Mouse (Mus musculus) brain, embryonic 14.5 days (tissue): ENCODE results near the gene Hoxb5. TPM values are rescaled to one million over a fixed set of nuclear protein-coding genes. Genes with fewer than 3 reads are reported as not detected.

Experiments
- DNase-seq: peaks from one replicate; pipeline ENCODE4 v3.0.0-alpha.2; 2011; ENCODE audit warnings: low read depth
- CTCF ChIP-seq: fragments of 200-500 bp; IDR thresholded peaks from 2 replicates; pipeline ENCODE4 v1.5.1; 2012; ENCODE audit warnings: inconsistent platforms, mild to moderate bottlenecking, moderate library complexity, borderline replicate concordance; ENCODE audit not compliant: insufficient read depth, insufficient read length; ENCODE audit errors: extremely low read depth
- POLR2A ChIP-seq: fragments of 200-500 bp; IDR thresholded peaks from 2 replicates; pipeline ENCODE4 v1.6.1; 2012; ENCODE audit warnings: mild to moderate bottlenecking, inconsistent platforms, borderline replicate concordance; ENCODE audit not compliant: poor library complexity, insufficient read depth, insufficient read length, severe bottlenecking; ENCODE audit errors: extremely low read depth
- polyA plus RNA-seq: library from polyadenylated mRNA; depleted of rRNA; stranded (reverse); fragments of >200 nt; gene quantifications from 2 replicates; pipeline ENCODE4 v1.2.3, GENCODE M21; 2012

The Hoxb5 gene
- polyA plus RNA-seq, 1 experiment: 43.9 TPM

GRCm38 (mm10) chr11:96293302-96293921 is 9.7 kb upstream of the Hoxb5 start:
- DNase-seq: no peak
- no peak for TF ChIP-seq POLR2A
- no peak for TF ChIP-seq CTCF

GRCm38 (mm10) chr11:96294245-96295091 is 8.7 kb upstream of the Hoxb5 start:
- peak; percentile 85 for TF ChIP-seq CTCF
- no peak for TF ChIP-seq POLR2A
- DNase-seq: peak; percentile 86

- TF ChIP-seq CTCF (no peak), POLR2A (no peak)
- no peak for DNase-seq
Measured at GRCm38 (mm10) chr11:96295092-96295835, 7.9 kb upstream of the Hoxb5 start.

- peak; percentile 3; the same call in 1 of the 2 replicates for TF ChIP-seq CTCF
- no peak for TF ChIP-seq POLR2A
- DNase-seq: no peak
Measured at GRCm38 (mm10) chr11:96296997-96297396, 6.1 kb upstream of the Hoxb5 start.

GRCm38 (mm10) chr11:96297428-96297827 is 5.7 kb upstream of the Hoxb5 start:
- no peak for DNase-seq
- TF ChIP-seq CTCF (no peak), POLR2A (no peak)

GRCm38 (mm10) chr11:96297968-96298635 is 5.0 kb upstream of the Hoxb5 start:
- DNase-seq: no peak
- TF ChIP-seq CTCF (no peak), POLR2A (no peak)

- no peak for TF ChIP-seq CTCF
- no peak for TF ChIP-seq POLR2A
- no peak for DNase-seq
Measured at GRCm38 (mm10) chr11:96298895-96299667, 4.1 kb upstream of the Hoxb5 start.

GRCm38 (mm10) chr11:96299781-96300180 is 3.4 kb upstream of the Hoxb5 start:
- no peak for TF ChIP-seq POLR2A
- no peak for TF ChIP-seq CTCF
- no peak for DNase-seq

GRCm38 (mm10) chr11:96300354-96301063 is 2.6 kb upstream of the Hoxb5 start:
- DNase-seq: no peak
- TF ChIP-seq CTCF: no peak
- no peak for TF ChIP-seq POLR2A

GRCm38 (mm10) chr11:96301064-96301431 is 2.1 kb upstream of the Hoxb5 start:
- DNase-seq: no peak
- TF ChIP-seq CTCF: no peak

GRCm38 (mm10) chr11:96301837-96302236 is 1.3 kb upstream of the Hoxb5 start:
- TF ChIP-seq CTCF: no peak
- no peak for TF ChIP-seq POLR2A
- no peak for DNase-seq
